Mouse (Mus musculus) CD4-positive, CD25-positive, alpha-beta regulatory T cell (primary cell): ENCODE results near the gene Gm28551. TPM values are rescaled to one million over a fixed set of nuclear protein-coding genes. Genes with fewer than 3 reads are reported as not detected.

Source experiments
- polyA plus RNA-seq: library from polyadenylated mRNA; unstranded; fragments of 100-300 nt; shearing (Covaris generic); gene quantifications from one replicate; pipeline ENCODE4 v1.2.1, GENCODE M21; 2017

The Gm28551 gene
- 0.32 TPM for polyA plus RNA-seq

DNA sequence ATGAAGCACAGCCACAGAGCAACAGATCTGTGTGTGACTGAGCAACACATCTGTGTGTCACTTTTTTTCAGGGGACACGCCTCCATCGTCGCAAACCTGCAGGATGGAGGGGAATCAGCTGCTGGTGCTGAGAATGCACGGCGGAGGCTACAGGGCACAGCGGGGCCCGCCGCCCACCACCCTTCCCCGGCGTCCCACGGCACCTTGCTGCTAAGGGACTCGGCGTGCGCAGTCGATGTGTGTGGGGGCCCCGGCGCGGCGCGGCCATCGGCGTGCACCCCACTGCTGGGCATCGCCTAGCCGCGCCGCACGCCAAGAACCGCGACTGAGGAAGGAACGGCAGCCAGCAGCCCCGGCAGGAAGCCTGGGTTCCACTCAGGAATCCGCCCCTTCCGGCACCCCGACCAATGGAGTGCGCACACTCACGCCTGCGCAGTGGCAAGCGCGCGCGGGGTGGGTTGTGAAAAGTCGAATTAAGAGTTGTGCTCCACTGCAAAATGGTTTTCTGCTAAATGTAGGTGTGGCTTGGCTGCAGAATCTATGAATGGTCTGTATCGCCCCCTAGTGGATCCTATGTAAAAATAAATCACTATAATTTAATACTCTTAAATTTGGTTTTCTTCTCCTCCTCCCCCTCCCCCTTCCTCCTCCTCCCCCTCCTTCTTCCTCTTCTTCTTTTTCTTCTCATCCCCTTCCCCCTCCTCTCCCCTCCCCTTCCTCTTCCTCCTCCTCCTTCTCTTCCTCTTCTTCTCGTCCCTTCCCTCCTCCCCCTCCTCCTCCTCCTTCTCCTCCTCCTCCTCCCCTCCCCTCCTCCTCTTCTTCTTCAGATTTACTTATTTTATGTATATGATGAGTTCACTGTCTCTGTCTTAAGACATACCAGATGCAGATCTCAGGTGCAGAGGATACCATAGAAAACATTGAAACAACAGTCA is at the start of gene Gm28551, which contains the start of the genes Asdurf and Asnsd1:
Gm28551 (minus strand) TSS at position 341 of the 935 bp plus-strand sequence.
Asdurf (minus strand) TSS at position 293 of the 935 bp plus-strand sequence.
Asnsd1 (minus strand) TSS at position 426 of the 935 bp plus-strand sequence.

GRCm38 (mm10) chr1:53312989-53313967 is 39.2 kb downstream of the Gm28551 start, which contains the start of gene Osgepl1:
Gene Osgepl1 (plus strand): TSS chr1:53313624.

DNA sequence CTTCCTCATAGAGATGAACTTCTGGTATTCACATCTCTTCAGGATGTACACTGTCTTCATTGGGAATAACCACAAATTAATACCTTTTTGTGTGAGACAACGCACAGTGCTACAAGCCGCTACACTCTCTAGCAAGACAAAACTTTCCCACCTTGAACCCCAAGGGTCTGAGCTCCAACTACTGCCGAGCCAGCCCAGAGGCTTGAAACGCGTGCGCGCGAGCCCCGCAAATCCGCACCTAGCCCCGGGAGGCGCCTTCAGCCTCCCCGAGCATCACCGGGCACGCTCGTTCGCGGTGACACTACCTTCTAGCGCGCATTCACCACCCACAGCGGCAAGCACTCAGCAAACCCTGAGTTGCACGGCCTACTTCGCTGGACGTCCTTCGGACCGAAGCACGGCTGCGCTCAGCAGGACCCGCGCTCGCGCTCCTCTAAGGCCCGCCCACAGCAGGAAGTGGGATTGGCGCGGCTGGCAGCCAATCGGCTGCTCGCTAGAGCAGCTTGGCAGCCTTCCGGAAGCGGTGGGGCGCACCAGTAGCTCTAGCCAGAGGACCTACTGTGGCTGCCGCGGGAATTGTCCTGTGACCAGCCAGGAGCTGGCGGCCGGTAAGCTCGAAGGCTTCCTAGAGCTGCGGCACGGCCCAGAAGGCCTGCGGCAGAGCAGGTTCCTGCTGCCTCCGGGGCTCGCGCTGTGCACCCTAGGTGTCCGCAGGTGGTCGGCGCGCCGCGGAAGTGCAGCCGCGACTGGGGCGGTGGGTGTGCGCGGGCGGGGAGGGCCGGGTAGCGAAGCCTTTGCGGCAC is 55.7 kb downstream of the Gm28551 start, which contains the start of the genes Pms1, Ormdl1 and Gm28778:
Pms1 (minus strand) TSS at position 438 of the 803 bp plus-strand sequence.
Ormdl1 (plus strand) TSS at position 515 of the 803 bp plus-strand sequence.
Gm28778 (plus strand) TSS at position 531 of the 803 bp plus-strand sequence.

Other genes starting within 250 kb of the Gm28551 start
- gene 1700019A02Rik, start 165.0 kb downstream of the Gm28551 start, polyA plus RNA-seq, result not detected
- 23.7 TPM for gene Pms1, start 55.6 kb downstream of the Gm28551 start, polyA plus RNA-seq
- 66.8 TPM for gene Ormdl1, start 55.6 kb downstream of the Gm28551 start, polyA plus RNA-seq
- not detected for gene Gm28778, start 55.6 kb downstream of the Gm28551 start, polyA plus RNA-seq
- 17.5 TPM for gene Osgepl1, start 39.0 kb downstream of the Gm28551 start, polyA plus RNA-seq
- not detected for gene Asdurf, start within 50 bp of the Gm28551 start, polyA plus RNA-seq
- gene Asnsd1, start 85 bp upstream of the Gm28551 start, polyA plus RNA-seq, result 76.3 TPM